7 mouse cellular contexts compared by ENCODE assay signal in the genomic region with DNA sequence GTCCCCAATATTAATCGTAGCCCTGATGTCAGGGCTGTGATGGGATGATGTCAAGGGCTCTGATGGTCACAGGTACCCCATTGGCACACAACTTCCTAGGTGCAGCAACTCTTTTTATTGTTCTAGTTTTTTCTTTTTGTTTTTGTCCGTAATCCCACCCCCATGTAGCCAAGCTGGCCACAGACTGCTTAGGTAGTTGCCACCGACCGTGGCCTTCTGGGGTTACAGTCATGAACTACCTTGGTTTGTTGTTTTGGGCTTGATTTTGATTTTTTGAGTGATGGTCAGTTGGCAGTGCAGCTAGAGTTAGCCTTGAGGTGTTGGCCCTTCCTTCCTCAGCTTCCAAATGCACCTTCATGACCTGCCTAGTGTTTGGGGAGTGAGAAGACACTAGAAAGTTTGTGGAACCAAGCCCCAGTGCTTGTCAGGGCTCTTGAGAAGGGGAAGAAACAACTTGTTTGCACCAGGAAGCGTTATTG. TPM values are rescaled to one million over a fixed set of nuclear protein-coding genes. Genes with fewer than 3 reads are reported as not detected.
DNase-seq lines count a peak whose midpoint lies in the region; ATAC-seq and TF ChIP-seq lines count a peak whose summit lies in the region.

A gene (minus strand): TSS at position 51 of the 479 bp plus-strand sequence.

- in situ Hi-C loops in CH12.LX (cut with MboI; ENCODE audit: low pct_ligation_motif_present, low pct_unique_long_range_greater_than_20kb, low sequenced_read_pairs), result no loop called here

- TF ChIP-seq RAD21 in CH12.LX (IDR thresholded peaks at IDR 0.05; ENCODE audit: low read depth, low read length), result no peak
- no peak for TF ChIP-seq RAD21 in MEL (IDR thresholded peaks at IDR 0.05; ENCODE audit: low read depth, low read length)

- peak within 1 kb of the TSS; percentile 84 for H3K9ac ChIP-seq in CH12.LX (ENCODE audit: insufficient read depth, low read depth)
- H3K9ac ChIP-seq in MEL (ENCODE audit: control insufficient read depth, low read depth, low read length, poor library complexity, severe bottlenecking), result peak within 1 kb of the TSS; percentile 88
- peak within 1 kb of the TSS; percentile 93 for H3K9ac ChIP-seq in forebrain, embryonic 13.5 days
- H3K9ac ChIP-seq in hindbrain, embryonic 11.5 days (ENCODE audit: low read depth, low read length), result peak within 1 kb of the TSS; percentile 60
- peak within 1 kb of the TSS; percentile 93 for H3K9ac ChIP-seq in liver, embryonic 13.5 days

- no peaks in the 10 kb centered on the region for H3K27me3 ChIP-seq in CH12.LX (replicated peaks)
- no peaks in the 10 kb centered on the region for H3K27me3 ChIP-seq in MEL (ENCODE audit: control insufficient read depth in 1 of 2, insufficient read depth in 2 of 2, low read length in 2 of 2)
- H3K27me3 ChIP-seq in forebrain, embryonic 13.5 days, result no peaks in the 10 kb centered on the region
- no peaks in the 10 kb centered on the region for H3K27me3 ChIP-seq in hindbrain, embryonic 11.5 days (ENCODE audit: control insufficient read depth, insufficient read depth, low read length)
- H3K27me3 ChIP-seq in liver, embryonic 13.5 days, result no peaks in the 10 kb centered on the region

- H3K4me2 ChIP-seq in CH12.LX (ENCODE audit: insufficient read depth, low read depth, poor library complexity, severe bottlenecking), result peak within 1 kb of the TSS; percentile 82
- H3K4me2 ChIP-seq in forebrain, embryonic 13.5 days, result peak within 1 kb of the TSS; percentile 75
- H3K4me2 ChIP-seq in hindbrain, embryonic 11.5 days (replicated peaks; ENCODE audit: low read depth, low read length), result peak within 1 kb of the TSS; percentile 65
- H3K4me2 ChIP-seq in liver, embryonic 13.5 days, result peak within 1 kb of the TSS; percentile 91

- H3K27ac ChIP-seq in CH12.LX (ENCODE audit: insufficient read depth, low read depth), result peak within 1 kb of the TSS; percentile 57
- H3K27ac ChIP-seq in MEL (ENCODE audit: control insufficient read depth, low read depth, low read length), result peak within 1 kb of the TSS; percentile 52
- no peak within 1 kb of the TSS; the same call in 1 of the 2 replicates for H3K27ac ChIP-seq in forebrain, embryonic 13.5 days
- H3K27ac ChIP-seq in hindbrain, embryonic 11.5 days (ENCODE audit: low read depth, low read length), result no peak within 1 kb of the TSS
- H3K27ac ChIP-seq in liver, embryonic 13.5 days, result peak within 1 kb of the TSS; percentile 97

- TF ChIP-seq CTCF in CH12.LX (conservative IDR thresholded peaks at IDR 0.05 in 1 of 2, IDR thresholded peaks at IDR 0.05 in 1 of 2; ENCODE audit: low read depth in 2 of 2, low read length in 2 of 2) (no peak), MEL (IDR thresholded peaks at IDR 0.05 in 2 of 3, conservative IDR thresholded peaks at IDR 0.05 in 1 of 3; ENCODE audit: control insufficient read depth in 1 of 3, insufficient read depth in 1 of 3, low read depth in 2 of 3, low read length in 3 of 3, poor library complexity in 1 of 3, severe bottlenecking in 1 of 3) (no peak)

- ATAC-seq in forebrain, embryonic 13.5 days, result no peak
- ATAC-seq in hindbrain, embryonic 11.5 days (ENCODE audit: low FRiP score), result peak; percentile 15; the same call in 1 of the 2 replicates
- ATAC-seq in liver, embryonic 13.5 days (ENCODE audit: low read depth), result no peak

- WGBS in forebrain, embryonic 13.5 days, result 60% methylated on average over 5 of the region's 5 CpGs
- 67% methylated on average over 5 of the region's 5 CpGs for WGBS in hindbrain, embryonic 11.5 days
- 38% methylated on average over 5 of the region's 5 CpGs for WGBS in liver, embryonic 13.5 days (ENCODE audit: insufficient replicate concordance)

- DNase-seq in CH12.LX (ENCODE audit: extremely low read depth) (no peak), MEL (ENCODE audit: low read depth, low spot score) (peak; percentile 53)
- no peak for DNase-seq in hindbrain, embryonic 11.5 days (ENCODE audit: low spot score)
- no peak for DNase-seq in liver, embryonic 13.5 days
- no peak for DNase-seq in right cerebral cortex, postnatal 14 days
- no peak for DNase-seq in urinary bladder, postnatal 14 days (ENCODE audit: low spot score)

- no peak for TF ChIP-seq EP300 in CH12.LX (IDR thresholded peaks at IDR 0.05; ENCODE audit: low read length)
- no peak for TF ChIP-seq EP300 in MEL (IDR thresholded peaks at IDR 0.05; ENCODE audit: low read depth in 1 of 2, low read length in 2 of 2)

- H3K36me3 ChIP-seq in CH12.LX (replicated peaks in 1 of 2; ENCODE audit: control insufficient read depth in 1 of 2, insufficient read depth in 1 of 2, low read length in 1 of 2), result peaks cover 3 to 51% of the 10 kb centered on the region in 2 experiments
- H3K36me3 ChIP-seq in MEL (ENCODE audit: control insufficient read depth in 1 of 2, insufficient read depth in 2 of 2, low read length in 2 of 2), result peaks cover 0 to 43% of the 10 kb centered on the region in 2 experiments; a peak in 3 of 4 replicates
- peaks cover 8% of the 10 kb centered on the region; the same call in 1 of the 2 replicates for H3K36me3 ChIP-seq in forebrain, embryonic 13.5 days (ENCODE audit: poor library complexity, severe bottlenecking)
- peaks cover 2% of the 10 kb centered on the region; the same call in 1 of the 2 replicates for H3K36me3 ChIP-seq in hindbrain, embryonic 11.5 days (ENCODE audit: control insufficient read depth, insufficient read depth, low read length)
- peaks cover 35% of the 10 kb centered on the region for H3K36me3 ChIP-seq in liver, embryonic 13.5 days

- TF ChIP-seq POLR2A in CH12.LX (IDR thresholded peaks at IDR 0.05; ENCODE audit: low read depth, low read length) (no peak), MEL (IDR thresholded peaks at IDR 0.05; ENCODE audit: control insufficient read depth in 1 of 2, insufficient read depth in 1 of 2, low read depth in 1 of 2, low read length in 2 of 2, poor library complexity in 1 of 2) (no peak)

- H3K4me3 ChIP-seq in CH12.LX (replicated peaks in 1 of 3; ENCODE audit: low read depth in 2 of 3, low read length in 2 of 3, poor library complexity in 1 of 3) (peak within 1 kb of the TSS; percentile 78 to 96 (median 96)), MEL (ENCODE audit: control insufficient read depth in 1 of 2, insufficient read depth in 1 of 2, low read depth in 2 of 2, low read length in 2 of 2) (peak within 1 kb of the TSS; percentile 80 to 100)
- peak within 1 kb of the TSS; percentile 88 for H3K4me3 ChIP-seq in forebrain, embryonic 13.5 days
- H3K4me3 ChIP-seq in hindbrain, embryonic 11.5 days (ENCODE audit: low read depth, low read length), result peak within 1 kb of the TSS; percentile 55
- peak within 1 kb of the TSS; percentile 82 for H3K4me3 ChIP-seq in liver, embryonic 13.5 days (replicated peaks)

- H3K4me1 ChIP-seq in CH12.LX (ENCODE audit: control insufficient read depth in 1 of 2, insufficient read depth in 2 of 2) (peaks cover 16 to 44% of the 10 kb centered on the region in 2 experiments), MEL (ENCODE audit: control insufficient read depth in 1 of 2, insufficient read depth in 2 of 2, low read length in 2 of 2) (peaks cover 35 to 42% of the 10 kb centered on the region in 2 experiments)
- H3K4me1 ChIP-seq in forebrain, embryonic 13.5 days, result peaks cover 25% of the 10 kb centered on the region
- no peaks in the 10 kb centered on the region; the same call in 1 of the 2 replicates for H3K4me1 ChIP-seq in hindbrain, embryonic 11.5 days (replicated peaks; ENCODE audit: control insufficient read depth, insufficient read depth, low read length)
- peaks cover 72% of the 10 kb centered on the region for H3K4me1 ChIP-seq in liver, embryonic 13.5 days (replicated peaks)

- H3K9me3 ChIP-seq in CH12.LX (replicated peaks; ENCODE audit: low read length) (no peaks in the 10 kb centered on the region), MEL (replicated peaks; ENCODE audit: insufficient read depth, low read length) (no peaks in the 10 kb centered on the region)
- H3K9me3 ChIP-seq in forebrain, embryonic 13.5 days (replicated peaks), result no peaks in the 10 kb centered on the region
- H3K9me3 ChIP-seq in hindbrain, embryonic 11.5 days (ENCODE audit: control insufficient read depth, low read length), result no peaks in the 10 kb centered on the region
- no peaks in the 10 kb centered on the region for H3K9me3 ChIP-seq in liver, embryonic 13.5 days (replicated peaks)

- H3K79me2 ChIP-seq in CH12.LX (replicated peaks; ENCODE audit: control insufficient read depth, extremely low read depth, insufficient read depth, poor library complexity, severe bottlenecking), result peaks cover 6% of the 10 kb centered on the region
- peaks cover 30% of the 10 kb centered on the region for H3K79me2 ChIP-seq in MEL (ENCODE audit: control insufficient read depth, insufficient read depth, low read length, poor library complexity)

- dilution Hi-C loops in CH12.LX (cut with MboI; ENCODE audit: extremely low pct_ligation_motif_present, extremely low pct_unique_long_range_greater_than_20kb, low sequenced_read_pairs), result no loop called here

TF ChIP-seq in CH12.LX, 34 proteins besides CTCF, POLR2A, EP300 and RAD21:
- TF ChIP-seq MXI1 (IDR thresholded peaks at IDR 0.05; ENCODE audit: low read depth, low read length), result no peak
- TF ChIP-seq UBTF (IDR thresholded peaks at IDR 0.05; ENCODE audit: low read depth, low read length), result no peak
- no peak for TF ChIP-seq CHD1 (IDR thresholded peaks at IDR 0.05; ENCODE audit: low read depth, low read length)
- no peak for TF ChIP-seq ETS1 (conservative IDR thresholded peaks at IDR 0.05; ENCODE audit: low read depth, low read length)

TF ChIP-seq in MEL, 35 proteins besides CTCF, POLR2A, EP300 and RAD21 (continues in another document):
- no peak for TF ChIP-seq USF1 (IDR thresholded peaks at IDR 0.05; ENCODE audit: low read depth, low read length)
- TF ChIP-seq GATA1 (IDR thresholded peaks at IDR 0.05; ENCODE audit: low read depth, low read length), result no peak
- TF ChIP-seq TBP (IDR thresholded peaks at IDR 0.05; ENCODE audit: low read depth, low read length), result no peak
- TF ChIP-seq MEF2A (IDR thresholded peaks at IDR 0.05; ENCODE audit: extremely low read depth, insufficient replicate concordance, low read depth, low read length, poor library complexity, severe bottlenecking), result no peak
- no peak for TF ChIP-seq MYC (IDR thresholded peaks at IDR 0.05; ENCODE audit: low read depth, low read length)
- TF ChIP-seq BHLHE40 (IDR thresholded peaks at IDR 0.05; ENCODE audit: borderline replicate concordance, low read depth, low read length), result no peak
- TF ChIP-seq POLR2AphosphoS2 (IDR thresholded peaks at IDR 0.05; ENCODE audit: low read length), result no peak
- TF ChIP-seq TCF12 (IDR thresholded peaks at IDR 0.05; ENCODE audit: low read depth, low read length), result no peak

RNA-seq across cellular contexts. Expression of the gene that starts here (rescaled TPM):
- 81.3 and 84.8 TPM in 2 replicates for total RNA-seq in CH12.LX (2012; rRNA removed)
- 91.6 and 98.9 TPM in 2 replicates for total RNA-seq in CH12.LX (2014; rRNA removed)
- polyA plus RNA-seq in CH12.LX (2012; ENCODE audit: insufficient read length, low read depth), result 69.7 and 74.0 TPM in 2 replicates
- 48.8 and 62.5 TPM in 2 replicates for total RNA-seq in MEL (2012; rRNA removed)
- 10 to 100 TPM in 1 of 2 experiments, not detected in 1; 71.8 TPM for polyA plus RNA-seq in MEL (2012; ENCODE audit: insufficient read depth in 1 of 2, insufficient read length in 2 of 2, low read depth in 1 of 2, low replicate concordance in 2 of 2, missing spikeins in 1 of 2)
- 64.0 and 70.1 TPM in 2 replicates for polyA plus RNA-seq in forebrain, embryonic 13.5 days (2015; fragmentation: Nextera tagmentation; extraction: Ambion mirVana)
- 49.6 and 53.9 TPM in 2 replicates for polyA plus RNA-seq in hindbrain, embryonic 11.5 days (2014; fragmentation: Nextera tagmentation; extraction: Ambion mirVana)
- 109 and 110 TPM in 2 replicates for polyA plus RNA-seq in liver, embryonic 13.5 days (2015; fragmentation: Nextera tagmentation; extraction: Ambion mirVana)

Comparison
In these comparisons a context has a peak if more than half of its experiments do, and no peak if none do; other contexts are left out.
1. H3K27ac ChIP-seq: peak in CH12.LX (single experiment), MEL (single experiment) and liver, embryonic 13.5 days (single experiment); none in forebrain, embryonic 13.5 days (single experiment) and hindbrain, embryonic 11.5 days (single experiment).
2. Peak in every context shown above with its lines, with median percentiles within 50 percentile points of each other: H3K4me2 ChIP-seq, H3K4me3 ChIP-seq and H3K9ac ChIP-seq.